Mouse (Mus musculus): ENCODE measurements around the gene Slc22a14.
A peak's percentile ranks its signal among the peaks of the same experiment; 100 is the strongest.

Gene Slc22a14

GRCm38 (mm10) chr9:119357331-119358057 is 7.9 kb downstream of the Slc22a14 start, which contains the start of gene Xylb:
Gene Xylb, plus strand, starts transcription at chr9:119357381.
- peak; percentile 82 to 93 for DNase-seq (ENCODE audit: low spot score in 2 of 2)

GRCm38 (mm10) chr9:119355943-119356342 is 9.4 kb downstream of the Slc22a14 start:
- DNase-seq (ENCODE audit: low spot score in 2 of 2) = no peak

- no peak for DNase-seq (ENCODE audit: low spot score in 2 of 2)
Measured at GRCm38 (mm10) chr9:119353926-119354325, 11.4 kb downstream of the Slc22a14 start.

GRCm38 (mm10) chr9:119352060-119352459 is 13.3 kb downstream of the Slc22a14 start:
- peak; percentile 63 to 82 for DNase-seq (ENCODE audit: low spot score in 2 of 2)

- DNase-seq (ENCODE audit: low spot score in 2 of 2) = no peak
Measured at GRCm38 (mm10) chr9:119350947-119351705, 14.2 kb downstream of the Slc22a14 start.

- DNase-seq (ENCODE audit: low spot score in 2 of 2) = no peak
Measured at GRCm38 (mm10) chr9:119350531-119350930, 14.8 kb downstream of the Slc22a14 start.

GRCm38 (mm10) chr9:119346376-119346775 is 19.0 kb downstream of the Slc22a14 start:
- no peak for DNase-seq (ENCODE audit: low spot score in 2 of 2)

GRCm38 (mm10) chr9:119342728-119343127 is 22.6 kb downstream of the Slc22a14 start:
- DNase-seq (ENCODE audit: low spot score in 2 of 2) = no peak

- DNase-seq (ENCODE audit: low spot score in 2 of 2) = peak; percentile 96 to 97
Measured at GRCm38 (mm10) chr9:119340909-119341816, 24.2 kb downstream of the Slc22a14 start, which contains the start of gene Myd88. Gene Myd88, minus strand, starts transcription at chr9:119341411.

GRCm38 (mm10) chr9:119340212-119340580 is 25.2 kb downstream of the Slc22a14 start:
- no peak for DNase-seq (ENCODE audit: low spot score in 2 of 2)

- peak; percentile 71 to 73 for DNase-seq (ENCODE audit: low spot score in 2 of 2)
Measured at GRCm38 (mm10) chr9:119339558-119340211, 25.7 kb downstream of the Slc22a14 start, which contains the start of gene Acaa1a. Gene Acaa1a, plus strand, starts transcription at chr9:119339676.

- DNase-seq (ENCODE audit: low spot score in 2 of 2) = no peak
Measured at GRCm38 (mm10) chr9:119339106-119339505, 26.2 kb downstream of the Slc22a14 start.

GRCm38 (mm10) chr9:119338350-119338749 is 27.0 kb downstream of the Slc22a14 start:
- DNase-seq (ENCODE audit: low spot score in 2 of 2) = no peak

GRCm38 (mm10) chr9:119337842-119338241 is 27.5 kb downstream of the Slc22a14 start:
- no peak for DNase-seq (ENCODE audit: low spot score in 2 of 2)

GRCm38 (mm10) chr9:119335571-119335970 is 29.8 kb downstream of the Slc22a14 start:
- no peak for DNase-seq (ENCODE audit: low spot score in 2 of 2)

- no peak for DNase-seq (ENCODE audit: low spot score in 2 of 2)
Measured at GRCm38 (mm10) chr9:119334834-119335233, 30.5 kb downstream of the Slc22a14 start.

- DNase-seq (ENCODE audit: low spot score in 2 of 2) = no peak
Measured at GRCm38 (mm10) chr9:119334324-119334723, 31.0 kb downstream of the Slc22a14 start.

GRCm38 (mm10) chr9:119330186-119330963 is 35.0 kb downstream of the Slc22a14 start:
- no peak for DNase-seq (ENCODE audit: low spot score in 2 of 2)

- no peak for DNase-seq (ENCODE audit: low spot score in 2 of 2)
Measured at GRCm38 (mm10) chr9:119328488-119328887, 36.9 kb downstream of the Slc22a14 start.

- no peak for DNase-seq (ENCODE audit: low spot score in 2 of 2)
Measured at GRCm38 (mm10) chr9:119324130-119324529, 41.2 kb downstream of the Slc22a14 start.
